Mouse (Mus musculus): Measurements from ENCODE around the gene Pcyt1b.
A peak's percentile ranks its signal among the peaks of the same experiment; 100 is the strongest.

Pcyt1b gene

DNA sequence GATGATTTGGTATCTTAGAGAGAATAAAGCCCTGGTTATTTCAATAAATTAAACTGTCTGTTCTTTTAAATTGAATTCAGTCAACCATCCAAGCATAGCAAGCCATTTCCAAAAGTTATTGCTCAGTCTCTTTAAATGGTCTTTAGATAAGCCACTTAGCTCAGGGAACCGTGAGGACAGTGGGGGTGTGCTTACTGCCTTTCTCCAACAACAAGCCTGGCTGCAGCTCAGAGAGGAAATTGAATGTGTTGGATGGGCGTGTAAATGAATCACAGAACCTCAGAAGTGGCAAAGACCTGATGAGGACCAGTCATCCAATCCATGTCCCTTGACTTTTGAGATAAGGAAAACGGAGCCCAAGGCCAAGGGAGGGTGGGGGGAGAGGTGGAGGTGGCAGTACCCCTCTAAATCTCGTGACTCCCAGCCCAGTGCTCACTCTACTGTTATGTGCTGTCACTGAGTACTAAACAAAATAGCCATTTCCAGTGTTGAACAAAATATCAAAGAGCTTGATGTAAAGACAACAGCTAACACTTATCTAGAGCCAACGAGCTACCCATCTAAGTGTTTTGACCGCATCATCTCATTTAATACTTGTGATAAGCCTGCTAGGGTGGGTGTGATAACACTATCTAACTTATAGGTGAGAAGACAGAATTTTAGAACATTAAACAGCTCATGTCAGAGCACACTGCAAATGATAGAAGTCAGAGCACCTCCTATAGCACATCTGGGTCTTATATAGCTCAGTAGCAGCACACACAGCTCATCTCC, 78.5 kb downstream of the Pcyt1b start:
- no peak for DNase-seq

- no peak for DNase-seq
Observed at GRCm38 (mm10) chrX:93749165-93749564, 94.5 kb downstream of the Pcyt1b start.

GRCm38 (mm10) chrX:93750566-93750965, 95.9 kb downstream of the Pcyt1b start:
- no peak for DNase-seq

GRCm38 (mm10) chrX:93755210-93755842, 100.7 kb downstream of the Pcyt1b start:
- no peak for DNase-seq

- DNase-seq = no peak
Observed at GRCm38 (mm10) chrX:93756867-93757455, 102.3 kb downstream of the Pcyt1b start.

GRCm38 (mm10) chrX:93760770-93761169, 106.1 kb downstream of the Pcyt1b start:
- DNase-seq = no peak

DNA sequence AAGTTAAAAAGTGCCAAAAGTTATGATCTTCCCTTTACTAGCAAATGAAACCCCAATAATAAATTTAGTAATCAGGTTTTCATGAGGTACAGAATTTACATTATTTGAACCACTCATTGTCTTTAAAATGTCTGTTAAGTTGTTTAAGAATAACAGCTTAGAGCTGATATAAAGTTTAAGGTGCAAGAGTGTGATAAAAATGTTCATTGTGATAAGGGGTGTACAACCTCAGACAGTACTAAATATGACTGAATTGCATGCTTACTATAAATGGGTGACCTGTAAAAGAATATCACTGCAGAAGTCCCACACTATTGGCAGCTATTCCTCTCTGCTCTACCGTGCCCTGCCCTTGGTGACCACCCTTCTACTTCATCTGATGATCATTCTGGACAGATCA, 134.9 kb downstream of the Pcyt1b start:
- no peak for DNase-seq

DNA sequence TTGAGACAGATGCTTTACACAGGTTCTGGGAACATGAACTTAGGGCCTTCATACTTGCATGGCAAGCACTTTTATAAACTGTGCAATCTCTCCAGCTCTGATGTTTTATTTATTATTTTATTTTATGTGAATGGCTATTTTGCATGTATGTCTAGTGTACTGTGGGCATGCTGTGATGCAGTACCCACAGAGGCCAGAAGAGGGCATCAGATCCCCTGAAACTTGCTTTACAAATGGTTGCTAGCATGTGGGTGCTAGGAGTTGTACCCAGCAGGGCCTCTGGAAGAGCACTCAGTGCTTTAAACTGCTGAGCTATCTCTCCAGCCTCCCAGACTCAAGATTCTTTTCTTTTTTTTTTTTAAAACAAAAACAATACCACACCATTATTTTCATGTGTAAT, 138.5 kb downstream of the Pcyt1b start:
- DNase-seq = peak; percentile 50 to 70

Measured in cerebellum, postnatal 14 days (tissue).